Mouse (Mus musculus) CH12.LX (cell line): ENCODE results near the gene Sh3rf1.

Experiments
- MYC ChIP-seq: IDR thresholded peaks from 2 replicates; pipeline ENCODE4 v1.6.1; 2011; ENCODE audit warnings: low read depth, mild to moderate bottlenecking, improper control_type of control experiment, low read length
- POLR2A ChIP-seq: IDR thresholded peaks from 2 replicates; pipeline ENCODE4 v1.6.1; 2011; ENCODE audit warnings: low read depth, mild to moderate bottlenecking, improper control_type of control experiment, low read length

- TF ChIP-seq POLR2A (no peak), MYC (no peak)
These were observed 203.0 kb downstream of the Sh3rf1 start for GRCm38 (mm10) chr8:61426671-61427070.
